In genomic region chr12:16898790-16899189, GRCm38 (mm10) we compare ENCODE assay signal across 20 mouse cellular contexts. TPM values are rescaled to one million over a fixed set of nuclear protein-coding genes. Genes with fewer than 3 reads are reported as not detected.
DNase-seq lines count a peak whose midpoint lies in the region; ATAC-seq lines count a peak whose summit lies in the region.
"Had no signal": no experiment of that assay in that cellular context is flagged by ENCODE, and none has a peak within 500 bp of the region (broad histone marks: within the 10 kb centered on the region; RNA-seq: fewer than 3 reads in every experiment).

No protein-coding gene starts in this region.

- peaks cover 4 to 42% of the 10 kb centered on the region in 2 experiments for H3K4me1 ChIP-seq in heart, embryonic 14.5 days (ENCODE audit: control insufficient read depth in 2 of 2, insufficient read depth in 2 of 2, low read length in 2 of 2)
- H3K4me1 ChIP-seq in kidney, embryonic 15.5 days, result peaks cover 30% of the 10 kb centered on the region

- no peak for DNase-seq in heart, postnatal 4 days
- DNase-seq in brain, adult 2 months (ENCODE audit: low read depth, low spot score), result peak; percentile 88
- DNase-seq in cerebellum, adult 11-12 months, result peak; percentile 70
- DNase-seq in cerebellum, postnatal 14 days, result peak; percentile 64 to 76
- DNase-seq: adrenal gland, adult 2 months; gastrocnemius, postnatal 10 days; kidney, adult 8-10 months; kidney, postnatal 25 days; lung, adult 18-20 months; right cerebral cortex, postnatal 4 days had no signal

- H3K27me3 ChIP-seq in heart, embryonic 14.5 days (ENCODE audit: control insufficient read depth, insufficient read depth, low read length), result no peaks in the 10 kb centered on the region
- H3K27me3 ChIP-seq in kidney, embryonic 15.5 days, result no peaks in the 10 kb centered on the region
- H3K27me3 ChIP-seq: embryonic facial prominence, embryonic 15.5 days; neural tube, embryonic 12.5 days had no signal

- no peaks in the 10 kb centered on the region for H3K36me3 ChIP-seq in heart, embryonic 14.5 days (ENCODE audit: control insufficient read depth, insufficient read depth, low read length)
- H3K36me3 ChIP-seq in kidney, embryonic 15.5 days, result no peaks in the 10 kb centered on the region
- H3K36me3 ChIP-seq: embryonic facial prominence, embryonic 15.5 days; forebrain, embryonic 10.5 days; midbrain, embryonic 10.5 days; neural tube, embryonic 12.5 days had no signal

- ATAC-seq in heart, embryonic 14.5 days (ENCODE audit: insufficient number of reproducible peaks, insufficient read depth, low FRiP score, low read depth), result no peak
- ATAC-seq in kidney, embryonic 15.5 days (replicated peaks; ENCODE audit: low FRiP score), result no peak
- no peak for ATAC-seq in frontal cortex, adult (ENCODE audit: low TSS enrichment)

- 0 out of 2 replicates have a peak overlapping the region, but pooled peaks have one; percentile 11 for H3K4me2 ChIP-seq in heart, embryonic 14.5 days (ENCODE audit: low read length)
- no peak overlapping the region for H3K4me2 ChIP-seq in kidney, embryonic 15.5 days
- H3K4me2 ChIP-seq: embryonic facial prominence, embryonic 15.5 days; heart, embryonic 11.5 days; hindbrain, embryonic 14.5 days; neural tube, embryonic 12.5 days had no signal

- no peak overlapping the region for H3K9ac ChIP-seq in heart, embryonic 14.5 days (ENCODE audit: low read length)
- no peak overlapping the region for H3K9ac ChIP-seq in kidney, embryonic 15.5 days
- H3K9ac ChIP-seq: embryonic facial prominence, embryonic 15.5 days; hindbrain, embryonic 14.5 days; neural tube, embryonic 12.5 days had no signal

- H3K27ac ChIP-seq in heart, embryonic 14.5 days (replicated peaks in 1 of 2; ENCODE audit: control insufficient read depth in 1 of 2, insufficient read depth in 1 of 2, low read depth in 2 of 2, low read length in 2 of 2), result 0 out of 4 replicates have a peak overlapping the region, but pooled peaks of 1 of the 2 experiments have one; percentile 24
- H3K27ac ChIP-seq in kidney, embryonic 15.5 days, result no peak overlapping the region
- H3K27ac ChIP-seq: embryonic facial prominence, embryonic 15.5 days; forebrain, embryonic 10.5 days; hindbrain, embryonic 14.5 days; midbrain, embryonic 10.5 days; neural tube, embryonic 12.5 days; stomach, postnatal 0 days had no signal

- no peak overlapping the region for H3K4me3 ChIP-seq in heart, embryonic 14.5 days (ENCODE audit: control insufficient read depth in 1 of 2, insufficient read depth in 1 of 2, low read depth in 1 of 2, low read length in 2 of 2)
- H3K4me3 ChIP-seq in kidney, embryonic 15.5 days (replicated peaks), result no peak overlapping the region
- H3K4me3 ChIP-seq: embryonic facial prominence, embryonic 15.5 days; forebrain, embryonic 10.5 days; midbrain, embryonic 10.5 days; neural tube, embryonic 12.5 days had no signal

- no peaks in the 10 kb centered on the region for H3K9me3 ChIP-seq in heart, embryonic 14.5 days (ENCODE audit: control insufficient read depth, low read length)
- H3K9me3 ChIP-seq in kidney, embryonic 15.5 days (replicated peaks), result no peaks in the 10 kb centered on the region
- H3K9me3 ChIP-seq: embryonic facial prominence, embryonic 15.5 days; forebrain, embryonic 10.5 days; midbrain, embryonic 10.5 days; neural tube, embryonic 12.5 days had no signal

RNA-seq across cellular contexts. Expression of gene Rock2, which starts 4.1 kb away (rescaled TPM):
- 24.8 and 26.7 TPM in 2 replicates for polyA plus RNA-seq in heart, embryonic 14.5 days (2014; fragmentation: Nextera tagmentation; extraction: Ambion mirVana)
- 10 to 100 TPM; 93.4 to 98.4 TPM for total RNA-seq in heart, postnatal 4 days (2021)
- polyA plus RNA-seq in kidney, embryonic 15.5 days (2015; fragmentation: Nextera tagmentation; extraction: Ambion mirVana), result 15.8 and 16.6 TPM in 2 replicates
